Mouse (Mus musculus): ENCODE data around the gene Plekha5. TPM values are rescaled to one million over a fixed set of nuclear protein-coding genes. Genes with fewer than 3 reads are reported as not detected.
"Not testable (repeated sequence)": the region's sequence is repeated elsewhere in the genome, so short reads cannot be mapped to it uniquely, and the experiment has no call there.

The Plekha5 gene
- total RNA-seq, 2 experiments from 2014 or later: 10.0 to 12.9 TPM

- no peak for TF ChIP-seq CTCF (IDR thresholded peaks at IDR 0.05)
- intact Hi-C loops (cut with DNase I): no loop called here
- Histone ChIP-seq H3K27ac (no peak overlapping the region), H3K4me3 (no peak overlapping the region)
- no peak for DNase-seq
Measured at GRCm38 (mm10) chr6:140580170-140580569, 156.3 kb downstream of the Plekha5 start.

- no peak for TF ChIP-seq CTCF (IDR thresholded peaks at IDR 0.05)
- intact Hi-C loops (cut with DNase I): no loop called here
- no peak for DNase-seq
- no peak overlapping the region for H3K27ac ChIP-seq
- H3K4me3 ChIP-seq: no peak overlapping the region
Measured at GRCm38 (mm10) chr6:140586714-140587259, 162.9 kb downstream of the Plekha5 start.

- H3K27ac ChIP-seq: no peak overlapping the region
- intact Hi-C loops (cut with DNase I): no loop called here
- H3K4me3 ChIP-seq: no peak overlapping the region
- no peak for TF ChIP-seq CTCF (IDR thresholded peaks at IDR 0.05)
- peak; percentile 60 for DNase-seq
Measured at GRCm38 (mm10) chr6:140591331-140591730, 167.5 kb downstream of the Plekha5 start.

GRCm38 (mm10) chr6:140592713-140593112 lies 168.9 kb downstream of the Plekha5 start:
- TF ChIP-seq CTCF (IDR thresholded peaks at IDR 0.05): no peak
- Histone ChIP-seq H3K27ac (no peak overlapping the region), H3K4me3 (no peak overlapping the region)
- no peak for DNase-seq
- intact Hi-C loops (cut with DNase I): no loop called here

GRCm38 (mm10) chr6:140593420-140594170 lies 169.7 kb downstream of the Plekha5 start:
- intact Hi-C loops (cut with DNase I): no loop called here
- TF ChIP-seq CTCF (IDR thresholded peaks at IDR 0.05): no peak
- H3K4me3 ChIP-seq: no peak overlapping the region
- H3K27ac ChIP-seq: peak overlapping the region; percentile 63
- DNase-seq: peak; percentile 80

GRCm38 (mm10) chr6:140595551-140595950 lies 171.7 kb downstream of the Plekha5 start:
- H3K4me3 ChIP-seq; H3K27ac ChIP-seq; DNase-seq; intact Hi-C loops (cut with DNase I): not testable (repeated sequence)

- TF ChIP-seq CTCF (IDR thresholded peaks at IDR 0.05): no peak
- no peak for DNase-seq
- H3K27ac ChIP-seq: no peak overlapping the region
- intact Hi-C loops (cut with DNase I): no loop called here
- H3K4me3 ChIP-seq: no peak overlapping the region
Measured at GRCm38 (mm10) chr6:140597381-140598329, 173.8 kb downstream of the Plekha5 start.

- no peak for DNase-seq
- Histone ChIP-seq H3K4me3 (no peak overlapping the region), H3K27ac (no peak overlapping the region)
- no peak for TF ChIP-seq CTCF (IDR thresholded peaks at IDR 0.05)
- intact Hi-C loops (cut with DNase I): no loop called here
Measured at GRCm38 (mm10) chr6:140598516-140598915, 174.7 kb downstream of the Plekha5 start.

- no peak overlapping the region for H3K27ac ChIP-seq
- intact Hi-C loops (cut with DNase I): no loop called here
- H3K4me3 ChIP-seq: no peak overlapping the region
- TF ChIP-seq CTCF (IDR thresholded peaks at IDR 0.05): no peak
- DNase-seq: no peak
Measured at GRCm38 (mm10) chr6:140599337-140599736, 175.5 kb downstream of the Plekha5 start.

- DNase-seq; H3K4me3 ChIP-seq; H3K27ac ChIP-seq; intact Hi-C loops (cut with DNase I): not testable (repeated sequence)
Measured at GRCm38 (mm10) chr6:140600671-140601070, 176.8 kb downstream of the Plekha5 start.

GRCm38 (mm10) chr6:140601175-140601574 lies 177.3 kb downstream of the Plekha5 start:
- no peak overlapping the region for H3K4me3 ChIP-seq
- no peak overlapping the region for H3K27ac ChIP-seq
- DNase-seq: no peak
- intact Hi-C loops (cut with DNase I): no loop called here
- no peak for TF ChIP-seq CTCF (IDR thresholded peaks at IDR 0.05)

- no peak for DNase-seq
- Histone ChIP-seq H3K4me3 (no peak overlapping the region), H3K27ac (no peak overlapping the region)
- intact Hi-C loops (cut with DNase I): no loop called here
- no peak for TF ChIP-seq CTCF (IDR thresholded peaks at IDR 0.05)
Measured at GRCm38 (mm10) chr6:140603228-140603944, 179.5 kb downstream of the Plekha5 start.

GRCm38 (mm10) chr6:140605173-140605572 lies 181.3 kb downstream of the Plekha5 start:
- H3K4me3 ChIP-seq; intact Hi-C loops (cut with DNase I): not testable (repeated sequence)

More at GRCm38 (mm10) chr6:140605173-140605572, 181.3 kb downstream of the Plekha5 start:
- H3K27ac ChIP-seq, DNase-seq: not testable (repeated sequence)

All from gastrocnemius, adult 2 months (tissue).